Mouse (Mus musculus): ENCODE data around the gene Grin2a. TPM values are rescaled to one million over a fixed set of nuclear protein-coding genes. Genes with fewer than 3 reads are reported as not detected.
"Not testable (repeated sequence)": the region's sequence is repeated elsewhere in the genome, so short reads cannot be mapped to it uniquely, and the experiment has no call there.

Grin2a gene
- polyA plus RNA-seq, 1 experiment from 2014 or later, result 0.05 TPM

GRCm38 (mm10) chr16:9624346-9624745 is 371.0 kb downstream of the Grin2a start:
- DNase-seq (ENCODE audit: low spot score), result no peak
- no peak overlapping the region for H3K27ac ChIP-seq
- no peak overlapping the region for H3K4me3 ChIP-seq
- no peaks in the 10 kb centered on the region for H3K27me3 ChIP-seq (ENCODE audit: low read depth, poor library complexity, severe bottlenecking)
- no peaks in the 10 kb centered on the region for H3K9me3 ChIP-seq (replicated peaks)
- H3K4me1 ChIP-seq, result no peaks in the 10 kb centered on the region
- 95% methylated on average over 2 of the region's 2 CpGs for WGBS
- no peaks in the 10 kb centered on the region for H3K36me3 ChIP-seq

- H3K27me3 ChIP-seq (ENCODE audit: low read depth, poor library complexity, severe bottlenecking), result no peaks in the 10 kb centered on the region
- no peak for DNase-seq (ENCODE audit: low spot score)
- H3K9me3 ChIP-seq (replicated peaks), result no peaks in the 10 kb centered on the region
- 81% methylated on average over 2 of the region's 2 CpGs for WGBS
- no peaks in the 10 kb centered on the region for H3K36me3 ChIP-seq
- no peak overlapping the region for H3K4me3 ChIP-seq
- no peaks in the 10 kb centered on the region for H3K4me1 ChIP-seq
- no peak overlapping the region for H3K27ac ChIP-seq
Measured at GRCm38 (mm10) chr16:9618206-9618605, 377.2 kb downstream of the Grin2a start.

- Histone ChIP-seq H3K27me3 (ENCODE audit: low read depth, poor library complexity, severe bottlenecking) (no peaks in the 10 kb centered on the region), H3K27ac (no peak overlapping the region), H3K36me3 (no peaks in the 10 kb centered on the region), H3K9me3 (replicated peaks) (no peaks in the 10 kb centered on the region), H3K4me3 (no peak overlapping the region), H3K4me1 (no peaks in the 10 kb centered on the region)
- WGBS, result 90% methylated on average over 2 of the region's 2 CpGs
- no peak for DNase-seq (ENCODE audit: low spot score)
Measured at GRCm38 (mm10) chr16:9617215-9617614, 378.1 kb downstream of the Grin2a start.

- Histone ChIP-seq H3K4me3 (no peak overlapping the region), H3K27me3 (ENCODE audit: low read depth, poor library complexity, severe bottlenecking) (no peaks in the 10 kb centered on the region), H3K9me3 (replicated peaks) (no peaks in the 10 kb centered on the region), H3K36me3 (no peaks in the 10 kb centered on the region), H3K4me1 (no peaks in the 10 kb centered on the region), H3K27ac (no peak overlapping the region)
- WGBS, result 83% methylated on average over 4 of the region's 4 CpGs
- no peak for DNase-seq (ENCODE audit: low spot score)
Measured at GRCm38 (mm10) chr16:9616807-9617206, 378.6 kb downstream of the Grin2a start.

GRCm38 (mm10) chr16:9612596-9612995 is 382.8 kb downstream of the Grin2a start:
- not testable (repeated sequence) for H3K36me3 ChIP-seq; H3K4me1 ChIP-seq; H3K27ac ChIP-seq; H3K27me3 ChIP-seq (ENCODE audit: low read depth, poor library complexity, severe bottlenecking); H3K9me3 ChIP-seq (replicated peaks); H3K4me3 ChIP-seq; DNase-seq (ENCODE audit: low spot score)
- WGBS, result 92% methylated on average over 6 of the region's 6 CpGs

GRCm38 (mm10) chr16:9607432-9607831 is 387.9 kb downstream of the Grin2a start:
- no peak for DNase-seq (ENCODE audit: low spot score)
- no peaks in the 10 kb centered on the region for H3K9me3 ChIP-seq (replicated peaks)
- no peaks in the 10 kb centered on the region for H3K36me3 ChIP-seq
- H3K27me3 ChIP-seq (ENCODE audit: low read depth, poor library complexity, severe bottlenecking), result no peaks in the 10 kb centered on the region
- WGBS, result 70% methylated on average over 2 of the region's 2 CpGs
- H3K4me3 ChIP-seq, result no peak overlapping the region
- no peaks in the 10 kb centered on the region for H3K4me1 ChIP-seq
- H3K27ac ChIP-seq, result no peak overlapping the region

- H3K4me3 ChIP-seq, result no peak overlapping the region
- 85% methylated on average over 5 of the region's 5 CpGs for WGBS
- H3K4me1 ChIP-seq, result no peaks in the 10 kb centered on the region
- no peak for DNase-seq (ENCODE audit: low spot score)
- H3K27ac ChIP-seq, result no peak overlapping the region
- H3K27me3 ChIP-seq (ENCODE audit: low read depth, poor library complexity, severe bottlenecking), result no peaks in the 10 kb centered on the region
- H3K36me3 ChIP-seq, result no peaks in the 10 kb centered on the region
- H3K9me3 ChIP-seq (replicated peaks), result no peaks in the 10 kb centered on the region
Measured at GRCm38 (mm10) chr16:9603983-9604382, 391.4 kb downstream of the Grin2a start.

- Histone ChIP-seq H3K4me1 (no peaks in the 10 kb centered on the region), H3K36me3 (no peaks in the 10 kb centered on the region), H3K27me3 (ENCODE audit: low read depth, poor library complexity, severe bottlenecking) (no peaks in the 10 kb centered on the region), H3K27ac (no peak overlapping the region), H3K9me3 (replicated peaks) (no peaks in the 10 kb centered on the region), H3K4me3 (no peak overlapping the region)
- WGBS, result 89% methylated on average over 2 of the region's 2 CpGs
- DNase-seq (ENCODE audit: low spot score), result no peak
Measured at GRCm38 (mm10) chr16:9602579-9602978, 392.8 kb downstream of the Grin2a start.

- Histone ChIP-seq H3K27me3 (ENCODE audit: low read depth, poor library complexity, severe bottlenecking) (no peaks in the 10 kb centered on the region), H3K9me3 (replicated peaks) (no peaks in the 10 kb centered on the region), H3K4me1 (no peaks in the 10 kb centered on the region), H3K4me3 (no peak overlapping the region), H3K36me3 (no peaks in the 10 kb centered on the region), H3K27ac (no peak overlapping the region)
- 85% methylated on average over 2 of the region's 2 CpGs for WGBS
- no peak for DNase-seq (ENCODE audit: low spot score)
Measured at GRCm38 (mm10) chr16:9589176-9589575, 406.2 kb downstream of the Grin2a start.

- Histone ChIP-seq H3K4me1 (no peaks in the 10 kb centered on the region), H3K27ac (no peak overlapping the region), H3K9me3 (replicated peaks) (no peaks in the 10 kb centered on the region), H3K36me3 (no peaks in the 10 kb centered on the region), H3K4me3 (no peak overlapping the region), H3K27me3 (ENCODE audit: low read depth, poor library complexity, severe bottlenecking) (no peaks in the 10 kb centered on the region)
- no peak for DNase-seq (ENCODE audit: low spot score)
- 79% methylated on average over 3 of the region's 3 CpGs for WGBS
Measured at GRCm38 (mm10) chr16:9588431-9588830, 406.9 kb downstream of the Grin2a start.

- 87% methylated on average over 2 of the region's 2 CpGs for WGBS
- Histone ChIP-seq H3K4me3 (no peak overlapping the region), H3K27ac (no peak overlapping the region), H3K4me1 (no peaks in the 10 kb centered on the region), H3K9me3 (replicated peaks) (no peaks in the 10 kb centered on the region), H3K27me3 (ENCODE audit: low read depth, poor library complexity, severe bottlenecking) (no peaks in the 10 kb centered on the region), H3K36me3 (no peaks in the 10 kb centered on the region)
- DNase-seq (ENCODE audit: low spot score), result no peak
Measured at GRCm38 (mm10) chr16:9583981-9584380, 411.4 kb downstream of the Grin2a start.

GRCm38 (mm10) chr16:9571793-9572192 is 423.6 kb downstream of the Grin2a start:
- Histone ChIP-seq H3K27ac (no peak overlapping the region), H3K4me1 (no peaks in the 10 kb centered on the region), H3K4me3 (no peak overlapping the region), H3K9me3 (replicated peaks) (no peaks in the 10 kb centered on the region), H3K27me3 (ENCODE audit: low read depth, poor library complexity, severe bottlenecking) (no peaks in the 10 kb centered on the region), H3K36me3 (no peaks in the 10 kb centered on the region)
- DNase-seq (ENCODE audit: low spot score), result no peak
- 60% methylated on average over 1 of the region's 1 CpGs for WGBS

- Histone ChIP-seq H3K4me1 (no peaks in the 10 kb centered on the region), H3K36me3 (no peaks in the 10 kb centered on the region), H3K27me3 (ENCODE audit: low read depth, poor library complexity, severe bottlenecking) (no peaks in the 10 kb centered on the region), H3K27ac (no peak overlapping the region), H3K4me3 (no peak overlapping the region), H3K9me3 (replicated peaks) (no peaks in the 10 kb centered on the region)
- 72% methylated on average over 2 of the region's 2 CpGs for WGBS
- no peak for DNase-seq (ENCODE audit: low spot score)
Measured at GRCm38 (mm10) chr16:9567286-9567685, 428.1 kb downstream of the Grin2a start.

- WGBS, result 30% methylated on average over 1 of the region's 1 CpGs
- Histone ChIP-seq H3K36me3 (no peaks in the 10 kb centered on the region), H3K27ac (no peak overlapping the region)
Measured at GRCm38 (mm10) chr16:9561816-9562215, 433.5 kb downstream of the Grin2a start.

More at GRCm38 (mm10) chr16:9561816-9562215, 433.5 kb downstream of the Grin2a start:
- Histone ChIP-seq H3K4me1 (no peaks in the 10 kb centered on the region), H3K9me3 (replicated peaks) (no peaks in the 10 kb centered on the region), H3K4me3 (no peak overlapping the region), H3K27me3 (ENCODE audit: low read depth, poor library complexity, severe bottlenecking) (no peaks in the 10 kb centered on the region)
- DNase-seq (ENCODE audit: low spot score), result no peak

All from limb, embryonic 10.5 days (tissue).